In the genomic region with DNA sequence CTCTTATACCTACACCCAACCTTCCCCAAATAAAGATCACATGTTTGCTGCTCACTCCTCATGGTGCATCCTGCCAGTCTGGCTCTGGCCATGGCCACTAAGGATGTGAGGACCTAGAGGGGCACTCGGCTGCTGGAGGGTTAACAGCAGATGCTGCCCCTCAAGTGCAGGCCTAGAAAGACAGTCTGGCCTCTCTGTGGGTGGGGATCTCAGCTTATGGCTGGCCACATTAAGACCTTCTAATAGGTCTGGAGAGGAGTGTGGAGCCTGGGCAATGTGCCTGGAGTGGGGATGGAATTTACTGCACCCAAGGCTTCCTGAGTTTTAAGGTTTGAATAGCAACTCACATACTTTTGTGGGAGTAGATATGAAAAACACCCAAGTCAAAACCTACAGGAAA, we compare ENCODE assay signal across 9 mouse cellular contexts.
DNase-seq lines count a peak whose midpoint lies in the region; ATAC-seq and TF ChIP-seq lines count a peak whose summit lies in the region.
"Had no signal": no experiment of that assay in that cellular context is flagged by ENCODE, and none has a peak within 500 bp of the region (broad histone marks: within the 10 kb centered on the region; RNA-seq: fewer than 3 reads in every experiment).

No protein-coding gene starts in this region.

- no peaks in the 10 kb centered on the region for H3K9me3 ChIP-seq in heart, embryonic 15.5 days (replicated peaks)
- H3K9me3 ChIP-seq in midbrain, postnatal 0 days (ENCODE audit: low read length) = no peaks in the 10 kb centered on the region
- H3K9me3 ChIP-seq in midbrain, embryonic 11.5 days (ENCODE audit: control insufficient read depth, low read length) = no peaks in the 10 kb centered on the region
- H3K9me3 ChIP-seq in limb, embryonic 15.5 days = no peaks in the 10 kb centered on the region
- H3K9me3 ChIP-seq in forebrain, embryonic 14.5 days (replicated peaks; ENCODE audit: control insufficient read depth, low read length) = no peaks in the 10 kb centered on the region
- H3K9me3 ChIP-seq: embryonic facial prominence, embryonic 13.5 days had no signal

- no peak for TF ChIP-seq CTCF in midbrain, postnatal 0 days (IDR thresholded peaks at IDR 0.05)

- H3K9ac ChIP-seq in heart, embryonic 15.5 days = no peak overlapping the region
- H3K9ac ChIP-seq in midbrain, postnatal 0 days (replicated peaks; ENCODE audit: low read length, poor library complexity, severe bottlenecking) = no peak overlapping the region
- no peak overlapping the region for H3K9ac ChIP-seq in midbrain, embryonic 11.5 days (ENCODE audit: low read length)
- H3K9ac ChIP-seq in limb, embryonic 15.5 days = no peak overlapping the region
- H3K9ac ChIP-seq in forebrain, embryonic 14.5 days (ENCODE audit: low read length) = no peak overlapping the region
- H3K9ac ChIP-seq: embryonic facial prominence, embryonic 13.5 days had no signal

- H3K36me3 ChIP-seq in heart, embryonic 15.5 days = no peaks in the 10 kb centered on the region
- no peaks in the 10 kb centered on the region for H3K36me3 ChIP-seq in midbrain, postnatal 0 days (ENCODE audit: insufficient read depth, low read length)
- no peaks in the 10 kb centered on the region for H3K36me3 ChIP-seq in midbrain, embryonic 11.5 days (ENCODE audit: control insufficient read depth, insufficient read depth, low read length)
- H3K36me3 ChIP-seq in limb, embryonic 15.5 days = no peaks in the 10 kb centered on the region
- H3K36me3 ChIP-seq in forebrain, embryonic 14.5 days (ENCODE audit: control insufficient read depth, insufficient read depth, low read length) = no peaks in the 10 kb centered on the region
- H3K36me3 ChIP-seq: embryonic facial prominence, embryonic 13.5 days had no signal

- 70% methylated on average over 1 of the region's 1 CpGs for WGBS in heart, embryonic 15.5 days
- 69% methylated on average over 1 of the region's 1 CpGs for WGBS in midbrain, postnatal 0 days
- WGBS in midbrain, embryonic 11.5 days = 67% methylated on average over 1 of the region's 1 CpGs
- 47% methylated on average over 1 of the region's 1 CpGs for WGBS in limb, embryonic 15.5 days
- 59% methylated on average over 1 of the region's 1 CpGs for WGBS in forebrain, embryonic 14.5 days

- ATAC-seq in heart, embryonic 15.5 days (replicated peaks; ENCODE audit: insufficient number of reproducible peaks, insufficient read depth, low FRiP score, low read depth) = no peak
- ATAC-seq in midbrain, postnatal 0 days (ENCODE audit: low FRiP score) = no peak
- no peak for ATAC-seq in midbrain, embryonic 11.5 days (ENCODE audit: low FRiP score)
- ATAC-seq in limb, embryonic 15.5 days (ENCODE audit: insufficient number of reproducible peaks, low FRiP score, low TSS enrichment, low read depth) = peak; percentile 59; the same call in 1 of the 2 replicates
- ATAC-seq in forebrain, embryonic 14.5 days = no peak

- H3K4me2 ChIP-seq in heart, embryonic 15.5 days = no peak overlapping the region
- no peak overlapping the region for H3K4me2 ChIP-seq in midbrain, postnatal 0 days (ENCODE audit: low read depth, low read length, poor library complexity, severe bottlenecking)
- no peak overlapping the region for H3K4me2 ChIP-seq in midbrain, embryonic 11.5 days
- H3K4me2 ChIP-seq in limb, embryonic 15.5 days = no peak overlapping the region
- H3K4me2 ChIP-seq in forebrain, embryonic 14.5 days (ENCODE audit: low read length) = no peak overlapping the region
- H3K4me2 ChIP-seq: embryonic facial prominence, embryonic 13.5 days had no signal

- peak overlapping the region; percentile 29 for H3K27ac ChIP-seq in heart, embryonic 15.5 days
- no peak overlapping the region for H3K27ac ChIP-seq in midbrain, postnatal 0 days (ENCODE audit: low read depth, low read length)
- no peak overlapping the region for H3K27ac ChIP-seq in midbrain, embryonic 11.5 days (ENCODE audit: low read depth, low read length)
- peak overlapping the region; percentile 89 for H3K27ac ChIP-seq in limb, embryonic 15.5 days
- no peak overlapping the region for H3K27ac ChIP-seq in forebrain, embryonic 14.5 days (ENCODE audit: low read depth, low read length)
- H3K27ac ChIP-seq: embryonic facial prominence, embryonic 13.5 days had no signal

- H3K4me3 ChIP-seq in heart, embryonic 15.5 days = no peak overlapping the region
- no peak overlapping the region for H3K4me3 ChIP-seq in midbrain, postnatal 0 days (ENCODE audit: low read depth, low read length)
- no peak overlapping the region for H3K4me3 ChIP-seq in midbrain, embryonic 11.5 days (ENCODE audit: low read depth, low read length)
- no peak overlapping the region for H3K4me3 ChIP-seq in limb, embryonic 15.5 days
- H3K4me3 ChIP-seq in forebrain, embryonic 14.5 days (ENCODE audit: low read depth, low read length) = no peak overlapping the region
- H3K4me3 ChIP-seq: embryonic facial prominence, embryonic 13.5 days had no signal

- no peak for DNase-seq in heart, adult 8-10 months (ENCODE audit: low spot score)
- peak; percentile 79 for DNase-seq in midbrain, postnatal 0 days (ENCODE audit: low spot score)
- DNase-seq in midbrain, embryonic 11.5 days (ENCODE audit: low spot score, missing footprints) = no peak
- DNase-seq in cerebellum, adult 9-10 months = peak; percentile 83
- DNase-seq in forebrain, embryonic 14.5 days (ENCODE audit: low spot score) = no peak
- no peak for DNase-seq in thymus, postnatal 36 days

- H3K27me3 ChIP-seq in heart, embryonic 15.5 days = no peaks in the 10 kb centered on the region
- no peaks in the 10 kb centered on the region for H3K27me3 ChIP-seq in midbrain, postnatal 0 days (ENCODE audit: insufficient read depth, low read length)
- H3K27me3 ChIP-seq in midbrain, embryonic 11.5 days (ENCODE audit: control insufficient read depth, insufficient read depth, low read length) = no peaks in the 10 kb centered on the region
- no peaks in the 10 kb centered on the region for H3K27me3 ChIP-seq in limb, embryonic 15.5 days
- H3K27me3 ChIP-seq in forebrain, embryonic 14.5 days (replicated peaks; ENCODE audit: control insufficient read depth, insufficient read depth, low read length) = no peaks in the 10 kb centered on the region
- H3K27me3 ChIP-seq: embryonic facial prominence, embryonic 13.5 days had no signal

- peaks cover 29% of the 10 kb centered on the region for H3K4me1 ChIP-seq in heart, embryonic 15.5 days (replicated peaks)
- H3K4me1 ChIP-seq in midbrain, postnatal 0 days (ENCODE audit: insufficient read depth, low read length) = peaks cover 6% of the 10 kb centered on the region; the same call in 1 of the 2 replicates
- H3K4me1 ChIP-seq in midbrain, embryonic 11.5 days (ENCODE audit: control insufficient read depth, insufficient read depth, low read length) = peaks cover 23% of the 10 kb centered on the region
- peaks cover 69% of the 10 kb centered on the region for H3K4me1 ChIP-seq in limb, embryonic 15.5 days
- peaks cover 19% of the 10 kb centered on the region for H3K4me1 ChIP-seq in forebrain, embryonic 14.5 days (ENCODE audit: control insufficient read depth, insufficient read depth, low read length)

Comparison
In these comparisons a context has a peak if more than half of its experiments do, and no peak if none do; other contexts are left out.
1. DNase-seq: peak in midbrain, postnatal 0 days (single experiment) and cerebellum, adult 9-10 months (single experiment); none in heart, adult 8-10 months (single experiment), midbrain, embryonic 11.5 days (single experiment), forebrain, embryonic 14.5 days (single experiment) and thymus, postnatal 36 days (0 of 2).
2. H3K27ac ChIP-seq: peak in heart, embryonic 15.5 days (single experiment) and limb, embryonic 15.5 days (single experiment); none in midbrain, postnatal 0 days (single experiment), midbrain, embryonic 11.5 days (single experiment) and forebrain, embryonic 14.5 days (single experiment).